Mouse (Mus musculus) left cerebral cortex, adult 18-20 months (tissue): Measurements from ENCODE around the gene Rtp4. TPM values are rescaled to one million over a fixed set of nuclear protein-coding genes. Genes with fewer than 3 reads are reported as not detected.

Experiments
- DNase-seq, 2 experiments: peaks; one replicate each; pipeline ENCODE4 v3.0.0; 2021 to 2022; ENCODE audit warnings: low spot score in 2 of 2, mixed read lengths in 1 of 2
- total RNA-seq, 2 experiments: library from RNA; stranded (reverse); gene quantifications; 2 replicates each; pipeline ENCODE4 v1.2.3; 2021

Rtp4 gene
- total RNA-seq, 2 experiments from 2014 or later: 0.95 to 1.1 TPM

- DNase-seq: no peak
Observed at GRCm38 (mm10) chr16:23511166-23511935, 8.7 kb upstream of the Rtp4 start.

GRCm38 (mm10) chr16:23513401-23513800, 6.7 kb upstream of the Rtp4 start:
- no peak for DNase-seq

GRCm38 (mm10) chr16:23515766-23516165, 4.3 kb upstream of the Rtp4 start:
- peak in 1 of 2 experiments; percentile 45 for DNase-seq

GRCm38 (mm10) chr16:23516606-23517005, 3.5 kb upstream of the Rtp4 start:
- no peak for DNase-seq

- no peak for DNase-seq
Observed at GRCm38 (mm10) chr16:23517230-23517629, 2.9 kb upstream of the Rtp4 start.

GRCm38 (mm10) chr16:23517754-23518566, 2.1 kb upstream of the Rtp4 start:
- DNase-seq: no peak

- DNase-seq: no peak
Observed at GRCm38 (mm10) chr16:23518567-23519369, 1.3 kb upstream of the Rtp4 start.

GRCm38 (mm10) chr16:23519771-23520170, 320 bp upstream of the Rtp4 start:
- DNase-seq: peak in 1 of 2 experiments; percentile 32

GRCm38 (mm10) chr16:23521092-23521491, 1.0 kb downstream of the Rtp4 start:
- no peak for DNase-seq

- DNase-seq: no peak
Observed at GRCm38 (mm10) chr16:23522081-23522480, 2.0 kb downstream of the Rtp4 start.

GRCm38 (mm10) chr16:23529186-23529585, 9.1 kb downstream of the Rtp4 start:
- DNase-seq: no peak

- DNase-seq: no peak
Observed at GRCm38 (mm10) chr16:23533707-23534106, 13.6 kb downstream of the Rtp4 start.

GRCm38 (mm10) chr16:23541046-23541445, 21.0 kb downstream of the Rtp4 start:
- DNase-seq: no peak

- DNase-seq: no peak
Observed at GRCm38 (mm10) chr16:23542866-23543265, 22.8 kb downstream of the Rtp4 start.

GRCm38 (mm10) chr16:23544361-23544760, 24.3 kb downstream of the Rtp4 start:
- DNase-seq: no peak

GRCm38 (mm10) chr16:23547783-23548182, 27.7 kb downstream of the Rtp4 start:
- DNase-seq: no peak

GRCm38 (mm10) chr16:23550346-23550980, 30.4 kb downstream of the Rtp4 start:
- peak; percentile 57 to 69 for DNase-seq

- no peak for DNase-seq
Observed at GRCm38 (mm10) chr16:23550981-23551582, 31.0 kb downstream of the Rtp4 start.

- DNase-seq: no peak
Observed at GRCm38 (mm10) chr16:23554673-23555072, 34.6 kb downstream of the Rtp4 start.

- DNase-seq: no peak
Observed at GRCm38 (mm10) chr16:23557195-23557594, 37.1 kb downstream of the Rtp4 start.

GRCm38 (mm10) chr16:23557669-23558068, 37.6 kb downstream of the Rtp4 start:
- no peak for DNase-seq
